Mouse (Mus musculus) spleen, adult 2 months (tissue): ENCODE data around the gene Cdc34.

Experiments
- CTCF ChIP-seq: fragments of 200-500 bp; IDR thresholded peaks from 2 replicates; pipeline ENCODE4 v1.5.1; 2011; ENCODE audit warnings: mild to moderate bottlenecking, inconsistent platforms; ENCODE audit not compliant: insufficient read depth, insufficient read length, insufficient replicate concordance; ENCODE audit errors: extremely low read depth
- POLR2A ChIP-seq: fragments of 200-500 bp; IDR thresholded peaks from 2 replicates; pipeline ENCODE4 v1.6.1; 2011; ENCODE audit warnings: low read depth, low read length, inconsistent platforms

- TF ChIP-seq CTCF = no peak
- TF ChIP-seq POLR2A = no peak
These were observed 25.2 kb downstream of the Cdc34 start for GRCm38 (mm10) chr10:79707162-79707561.
